Mouse (Mus musculus): ENCODE measurements around the gene Pdk2.

DNA sequence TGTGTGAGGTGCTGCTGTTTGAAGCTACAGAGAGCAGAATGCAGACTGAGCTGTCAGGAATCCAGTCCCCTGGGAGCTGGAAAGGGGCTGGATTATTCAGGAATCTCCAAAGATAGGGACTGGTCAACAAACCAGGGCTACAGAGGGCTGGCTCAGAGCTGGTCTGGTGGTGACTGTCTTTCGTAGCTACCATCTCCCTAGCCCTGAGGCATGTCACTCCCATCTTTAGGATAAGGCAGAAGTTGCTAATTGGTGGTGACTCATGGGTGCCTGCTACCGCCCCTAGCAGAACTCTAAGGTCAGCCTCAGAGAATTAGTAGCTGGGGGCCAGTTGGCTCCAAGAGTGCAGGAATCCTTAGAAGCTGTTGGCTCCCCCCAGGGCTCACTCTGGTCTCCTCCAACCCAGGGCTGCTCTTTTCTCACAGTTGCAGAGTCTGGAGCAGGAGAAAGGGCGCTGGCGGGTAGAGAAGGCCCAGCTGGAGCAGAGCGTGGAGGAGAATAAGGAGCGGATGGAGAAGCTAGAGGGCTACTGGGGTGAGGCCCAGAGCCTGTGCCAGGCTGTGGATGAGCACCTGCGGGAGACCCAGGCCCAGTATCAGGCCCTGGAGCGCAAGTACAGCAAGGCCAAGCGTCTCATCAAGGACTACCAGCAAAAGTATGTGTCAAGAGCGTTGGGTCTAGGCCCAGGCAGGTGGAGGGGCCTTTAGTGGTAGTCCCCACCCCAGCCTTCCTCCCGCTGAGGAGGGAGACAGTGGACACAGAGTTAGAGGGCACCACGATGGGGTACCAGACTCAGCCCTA, 36.8 kb downstream of the Pdk2 start:
- TF ChIP-seq CTCF (IDR thresholded peaks at IDR 0.05; ENCODE audit: borderline replicate concordance, insufficient read depth, low read depth, low read length) (no peak), POLR2A (IDR thresholded peaks at IDR 0.05; ENCODE audit: borderline replicate concordance, insufficient read depth, low read length) (no peak)

Measured in cerebellum, adult 2 months (tissue).